Mouse (Mus musculus) NIH3T3 (cell line): ENCODE data around the gene Crybb1.

ENCODE experiments used
- DNase-seq: peaks from one replicate; pipeline ENCODE4 v3.0.0-alpha.2; 2012; ENCODE audit warnings: low read depth

The Crybb1 gene

DNA sequence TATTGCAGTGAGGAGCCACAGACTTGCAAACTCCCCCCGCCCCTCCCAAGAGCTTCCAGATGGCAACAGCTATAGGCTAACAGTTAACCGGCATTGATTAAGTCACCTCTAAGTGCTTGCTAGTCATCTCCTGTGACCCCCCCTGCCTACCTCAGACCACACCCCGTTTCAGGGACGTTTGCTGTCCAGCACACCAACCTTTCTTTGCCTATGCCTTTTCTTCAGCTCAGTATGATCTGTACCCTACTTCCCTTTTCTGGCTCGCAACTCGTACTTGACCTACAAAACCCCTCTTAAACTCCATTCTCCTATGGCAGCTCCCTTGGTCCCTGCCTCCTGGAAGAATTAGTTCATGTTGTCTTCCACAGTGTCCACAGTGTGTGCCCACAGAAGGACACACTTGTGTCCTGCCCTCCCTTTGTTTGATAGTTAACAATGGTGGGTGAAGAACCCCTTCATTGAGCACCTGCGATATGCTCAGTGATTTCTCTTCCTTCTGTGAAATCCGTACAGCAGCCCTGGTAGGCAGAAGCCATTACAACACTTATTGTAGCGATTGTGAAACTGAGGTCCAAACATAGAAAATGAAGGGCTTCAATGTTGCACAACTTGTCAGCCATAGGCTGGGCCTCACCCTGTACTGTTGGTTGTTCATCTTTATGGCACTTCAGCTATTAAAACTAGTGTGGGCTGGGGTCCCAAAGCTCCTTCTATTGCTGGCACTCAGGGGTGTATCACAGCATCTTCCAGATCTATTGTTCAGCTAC, 10.6 kb downstream of the Crybb1 start:
- DNase-seq: peak; percentile 67

- DNase-seq: peak; percentile 11
Observed at GRCm38 (mm10) chr5:112270764-112271541, 15.3 kb downstream of the Crybb1 start.

DNA sequence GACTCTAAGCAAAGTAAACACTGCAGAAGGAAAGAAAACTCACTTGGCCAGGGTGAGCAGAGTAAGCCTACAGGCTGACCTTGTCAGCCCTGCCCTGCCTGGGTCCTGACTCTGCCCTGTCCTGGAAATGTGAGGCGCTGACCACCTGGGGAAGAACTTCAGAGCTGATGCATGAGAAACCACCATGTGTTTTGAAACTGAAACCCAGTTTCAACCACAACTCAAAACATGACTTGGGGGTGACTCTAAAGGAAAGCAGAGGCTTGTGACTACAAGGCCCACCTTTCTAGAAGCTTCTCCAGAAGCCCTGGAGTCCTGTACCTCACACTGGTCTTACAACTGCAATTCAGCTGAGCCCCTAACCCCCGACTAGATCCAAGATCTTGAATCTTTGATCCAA, 17.3 kb downstream of the Crybb1 start:
- DNase-seq: no peak

DNA sequence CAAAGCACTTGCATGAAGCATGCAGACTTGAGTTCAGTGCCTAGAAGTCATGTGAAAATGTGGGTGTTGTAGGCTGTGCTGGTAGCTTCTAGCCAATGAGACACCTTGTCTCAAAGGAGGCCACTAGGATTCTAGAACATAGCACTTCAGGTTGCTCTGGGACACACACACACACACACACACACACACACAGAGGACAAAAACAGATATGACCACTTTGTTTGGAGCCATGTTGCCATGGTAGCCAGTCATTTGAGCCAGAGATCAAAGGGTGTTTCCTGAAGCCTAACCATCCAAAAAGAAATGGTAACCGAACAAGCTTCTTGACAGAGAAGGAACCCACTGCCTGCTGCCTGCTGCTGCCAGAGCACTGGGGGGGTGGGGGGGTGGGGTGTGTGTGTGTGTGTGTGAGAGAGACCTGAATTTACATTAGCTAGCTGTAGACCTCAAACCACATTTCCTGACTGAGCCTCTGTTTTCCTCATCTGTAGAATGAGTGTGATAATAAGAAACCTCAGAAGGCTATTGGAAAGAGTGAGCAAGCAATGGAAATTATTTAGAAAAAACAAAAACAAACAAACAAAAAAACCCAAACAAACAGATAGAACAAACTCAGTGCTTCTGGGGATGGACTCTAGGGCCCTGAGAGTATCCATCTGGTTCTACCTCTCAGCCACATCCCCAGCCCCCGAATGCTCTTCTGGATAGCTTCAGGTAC, 18.3 kb downstream of the Crybb1 start:
- no peak for DNase-seq

DNA sequence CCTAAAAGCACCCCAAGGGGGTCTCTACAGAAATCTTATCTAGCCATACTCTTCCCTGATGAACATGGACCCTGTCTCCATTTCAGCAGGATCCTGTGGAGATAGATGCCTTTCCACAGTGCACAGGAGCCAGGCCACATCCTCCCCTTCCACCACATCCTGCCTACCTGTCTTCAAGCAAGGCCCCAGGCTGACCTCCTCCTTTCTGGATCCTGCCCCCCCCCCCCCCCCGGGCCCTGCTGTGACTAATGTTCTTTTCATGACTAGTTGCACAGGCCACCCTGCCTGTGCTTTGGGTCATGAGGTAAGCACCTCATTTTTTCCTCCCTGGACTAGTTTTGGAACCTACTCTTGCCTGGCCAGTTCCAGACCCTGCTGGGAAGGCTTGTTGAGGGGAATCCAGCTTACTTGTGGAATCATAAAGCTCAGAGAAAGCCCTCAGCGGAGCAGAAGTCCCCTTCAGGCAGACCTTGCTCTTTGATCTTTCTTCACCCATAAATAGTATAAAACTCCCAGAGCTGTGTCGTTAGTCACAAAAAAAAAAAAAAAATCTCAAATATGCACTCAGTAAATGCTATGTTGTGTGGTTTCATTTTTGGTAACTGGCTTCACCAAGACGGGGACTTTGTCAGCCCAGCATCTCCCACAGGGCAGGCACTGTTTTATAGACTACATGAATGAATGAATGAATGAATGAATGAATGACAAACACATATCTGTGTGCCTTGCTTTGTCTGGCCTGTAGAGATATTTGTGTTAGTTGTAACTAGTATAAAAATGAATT, 19.6 kb downstream of the Crybb1 start:
- peak; percentile 40 for DNase-seq

- DNase-seq: peak; percentile 100
Observed at GRCm38 (mm10) chr5:112276267-112276873, 20.8 kb downstream of the Crybb1 start, which contains the start of gene Tpst2. TSS of gene Tpst2 (plus strand) at chr5:112276691.

GRCm38 (mm10) chr5:112276907-112277348, 21.3 kb downstream of the Crybb1 start:
- no peak for DNase-seq

- no peak for DNase-seq
Observed at GRCm38 (mm10) chr5:112277906-112278470, 22.4 kb downstream of the Crybb1 start.

GRCm38 (mm10) chr5:112279181-112280021, 23.8 kb downstream of the Crybb1 start:
- DNase-seq: peak; percentile 71

GRCm38 (mm10) chr5:112280151-112280550, 24.5 kb downstream of the Crybb1 start:
- peak; percentile 44 for DNase-seq

GRCm38 (mm10) chr5:112280863-112281660, 25.4 kb downstream of the Crybb1 start:
- DNase-seq: peak; percentile 64

GRCm38 (mm10) chr5:112281676-112282075, 26.1 kb downstream of the Crybb1 start:
- DNase-seq: peak; percentile 47

GRCm38 (mm10) chr5:112282123-112282779, 26.6 kb downstream of the Crybb1 start:
- no peak for DNase-seq

DNA sequence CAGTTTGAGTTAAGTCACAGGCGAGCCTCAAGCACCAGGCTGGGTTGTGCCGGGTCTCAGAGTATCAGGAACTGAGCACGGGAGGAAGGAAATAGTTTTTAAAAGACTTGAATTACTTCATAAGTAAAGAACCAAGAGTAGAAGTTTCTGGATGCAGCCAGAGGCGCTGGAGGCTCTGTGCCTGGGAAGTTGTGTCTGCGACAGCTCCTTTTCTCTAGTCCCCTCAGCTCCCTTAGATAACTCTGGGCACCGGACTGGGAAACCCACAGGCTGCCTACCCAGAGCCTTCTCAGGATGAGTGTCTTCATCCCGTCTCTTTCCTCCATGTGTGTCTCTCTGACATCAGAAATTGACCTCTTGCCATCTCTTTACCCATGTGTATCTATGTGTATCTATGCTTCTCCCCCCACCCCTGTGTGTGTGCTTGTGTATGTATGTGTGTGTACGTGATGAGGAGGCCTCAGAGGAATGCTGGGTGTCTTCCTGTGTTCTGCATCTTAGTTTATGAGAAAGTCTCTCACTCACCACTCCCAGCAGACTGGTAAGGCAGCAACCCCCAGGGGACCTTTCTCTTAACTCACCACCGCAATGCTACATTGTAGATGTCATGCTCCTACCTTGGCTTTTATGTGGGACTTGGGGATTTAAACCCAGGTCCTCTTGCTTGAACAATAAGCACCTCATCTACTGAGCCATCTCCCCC, 27.3 kb downstream of the Crybb1 start:
- peak; percentile 25 for DNase-seq

DNA sequence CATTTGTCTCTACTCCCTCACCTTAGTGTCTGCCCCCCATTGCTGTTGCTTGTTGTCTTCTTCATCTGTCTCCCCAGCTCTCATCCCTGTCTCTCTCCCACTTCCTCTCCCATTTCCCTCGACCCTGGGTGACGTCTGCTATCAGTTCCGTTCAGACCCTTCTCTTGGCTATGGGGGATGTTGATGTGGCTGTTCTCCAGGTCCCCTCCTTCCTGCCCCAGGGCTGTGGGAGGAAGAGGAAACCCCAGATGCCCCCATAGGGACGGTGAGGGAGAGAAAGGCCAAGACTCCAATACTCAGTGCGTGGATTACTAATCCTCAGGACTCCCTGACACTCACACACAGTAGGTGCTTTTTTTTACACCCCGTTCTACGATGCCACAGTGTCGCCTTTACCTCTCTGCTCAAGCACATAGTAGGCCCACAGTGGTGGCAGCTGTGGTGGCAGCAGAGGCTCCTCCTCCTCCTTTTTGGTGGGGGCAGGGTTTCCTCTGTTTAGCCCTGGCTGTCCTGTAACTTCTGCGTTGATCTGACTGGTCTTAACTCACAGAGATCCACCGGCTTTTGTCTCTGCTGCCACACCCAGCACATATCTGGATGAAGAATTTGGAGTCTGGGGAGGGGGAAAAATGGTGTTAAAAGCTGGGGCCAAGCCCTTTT, 28.1 kb downstream of the Crybb1 start:
- no peak for DNase-seq

- DNase-seq: no peak
Observed at GRCm38 (mm10) chr5:112284203-112284582, 28.6 kb downstream of the Crybb1 start.

GRCm38 (mm10) chr5:112285548-112286085, 30.0 kb downstream of the Crybb1 start:
- DNase-seq: no peak
